Mouse (Mus musculus): ENCODE data around the gene Rab3a. TPM values are rescaled to one million over a fixed set of nuclear protein-coding genes. Genes with fewer than 3 reads are reported as not detected.
A peak's percentile ranks its signal among the peaks of the same experiment; 100 is the strongest.

The Rab3a gene
- polyA plus RNA-seq, 1 experiment from 2014 or later: 27.7 TPM

DNA sequence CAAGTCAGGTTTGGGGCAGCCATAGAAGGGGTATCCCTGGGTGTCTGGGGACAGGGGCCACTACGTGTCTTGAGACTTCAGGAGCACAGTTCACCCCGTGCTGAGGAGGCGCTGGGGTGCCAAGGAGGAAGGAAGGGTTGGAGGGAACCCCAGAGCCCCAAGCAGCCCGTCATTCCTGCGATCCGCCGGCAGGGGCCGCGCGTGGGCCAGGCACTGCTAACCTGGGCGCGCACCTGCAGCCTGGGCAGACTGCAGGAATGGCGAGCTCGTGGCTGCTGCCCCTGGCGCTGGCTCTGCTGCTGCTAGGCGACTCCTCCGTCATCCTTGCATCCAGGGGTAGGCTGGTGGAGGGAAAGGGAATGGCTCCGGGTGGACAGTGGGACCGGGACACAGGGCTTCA, 36.2 kb upstream of the Rab3a start, which contains the start of gene Gm3336:
Gene Gm3336, plus strand, starts transcription at position 247 of the 400 bp plus-strand sequence.
- WGBS: 4% methylated on average over 17 of the region's 19 CpGs
- Histone ChIP-seq H3K27me3 (replicated peaks; ENCODE audit: control insufficient read depth, insufficient read depth, low read length) (no peaks in the 10 kb centered on the region), H3K36me3 (ENCODE audit: control insufficient read depth, insufficient read depth, low read length) (no peaks in the 10 kb centered on the region), H3K4me2 (ENCODE audit: low read length) (no peak within 1 kb of the TSS), H3K4me1 (replicated peaks; ENCODE audit: control insufficient read depth, insufficient read depth, low read length) (no peaks in the 10 kb centered on the region), H3K9me3 (ENCODE audit: control insufficient read depth, low read length) (no peaks in the 10 kb centered on the region), H3K9ac (ENCODE audit: low read length) (no peak within 1 kb of the TSS), H3K4me3 (ENCODE audit: low read depth, low read length) (no peak within 1 kb of the TSS), H3K27ac (ENCODE audit: low read depth) (no peak within 1 kb of the TSS)
- peak; percentile 78 for DNase-seq (ENCODE audit: low spot score)
- ATAC-seq (replicated peaks; ENCODE audit: low FRiP score, low TSS enrichment, low read depth): peak; percentile 32; the same call in 1 of the 2 replicates

DNA sequence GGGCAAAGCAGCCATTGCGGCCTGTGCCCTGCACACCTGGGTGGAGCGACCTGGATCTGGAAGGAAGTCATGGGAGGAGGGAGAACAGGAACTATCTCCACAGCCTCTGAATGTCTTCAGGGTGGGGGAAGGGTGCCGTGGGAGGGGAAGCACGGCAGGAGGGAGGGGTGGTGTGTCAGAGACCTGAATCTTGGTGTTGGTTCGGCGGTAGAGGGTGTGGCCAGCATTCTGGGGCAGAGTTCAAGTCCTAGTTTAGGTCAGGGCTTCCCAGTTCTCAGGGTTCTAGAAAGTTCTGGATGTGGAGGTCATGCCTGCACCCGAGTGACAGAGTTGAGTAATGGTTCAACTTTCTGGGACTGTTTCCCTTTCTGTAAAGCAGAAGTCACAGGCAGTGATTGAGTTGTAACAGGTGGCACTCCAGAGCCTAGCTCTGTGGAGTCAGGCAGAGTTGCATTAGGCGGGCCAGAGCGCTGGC, 34.6 kb upstream of the Rab3a start:
- ATAC-seq (replicated peaks; ENCODE audit: low FRiP score, low TSS enrichment, low read depth) (no peak), DNase-seq (ENCODE audit: low spot score) (no peak)
- no peaks in the 10 kb centered on the region for H3K27me3 ChIP-seq (replicated peaks; ENCODE audit: control insufficient read depth, insufficient read depth, low read length)
- no peak overlapping the region for H3K27ac ChIP-seq (ENCODE audit: low read depth)
- H3K4me2 ChIP-seq (ENCODE audit: low read length): no peak overlapping the region
- no peaks in the 10 kb centered on the region for H3K9me3 ChIP-seq (ENCODE audit: control insufficient read depth, low read length)
- WGBS: 52% methylated on average over 9 of the region's 9 CpGs
- H3K4me3 ChIP-seq (ENCODE audit: low read depth, low read length): no peak overlapping the region
- no peaks in the 10 kb centered on the region for H3K4me1 ChIP-seq (replicated peaks; ENCODE audit: control insufficient read depth, insufficient read depth, low read length)
- H3K36me3 ChIP-seq (ENCODE audit: control insufficient read depth, insufficient read depth, low read length): no peaks in the 10 kb centered on the region
- no peak overlapping the region for H3K9ac ChIP-seq (ENCODE audit: low read length)

DNA sequence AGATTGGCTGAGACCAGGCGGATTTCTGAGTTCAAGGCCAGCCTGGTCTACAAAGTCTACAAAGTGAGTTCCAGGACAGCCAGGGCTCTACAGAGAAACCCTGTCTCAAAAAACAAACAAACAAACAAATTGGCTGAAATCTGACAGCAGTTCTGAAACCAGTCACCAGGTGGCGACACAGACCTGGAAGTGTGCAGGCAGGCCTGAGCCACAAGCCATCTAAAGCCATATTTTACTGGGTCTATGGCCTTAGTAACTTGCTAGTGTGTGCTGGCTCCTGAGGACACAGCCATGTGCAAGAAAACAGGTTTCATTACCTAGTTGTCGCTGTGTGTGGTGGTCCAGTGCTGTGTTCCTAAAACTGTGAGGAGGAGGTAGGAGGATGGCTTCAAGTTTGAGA, 33.7 kb upstream of the Rab3a start:
- Histone ChIP-seq H3K9me3 (ENCODE audit: control insufficient read depth, low read length) (no peaks in the 10 kb centered on the region), H3K4me2 (ENCODE audit: low read length) (no peak overlapping the region), H3K27me3 (replicated peaks; ENCODE audit: control insufficient read depth, insufficient read depth, low read length) (no peaks in the 10 kb centered on the region), H3K9ac (ENCODE audit: low read length) (no peak overlapping the region), H3K27ac (ENCODE audit: low read depth) (no peak overlapping the region), H3K36me3 (ENCODE audit: control insufficient read depth, insufficient read depth, low read length) (no peaks in the 10 kb centered on the region), H3K4me3 (ENCODE audit: low read depth, low read length) (no peak overlapping the region), H3K4me1 (replicated peaks; ENCODE audit: control insufficient read depth, insufficient read depth, low read length) (no peaks in the 10 kb centered on the region)
- peak; percentile 95 for DNase-seq (ENCODE audit: low spot score)
- WGBS: 6% methylated on average over 3 of the region's 3 CpGs
- peak; percentile 44 for ATAC-seq (replicated peaks; ENCODE audit: low FRiP score, low TSS enrichment, low read depth)

DNA sequence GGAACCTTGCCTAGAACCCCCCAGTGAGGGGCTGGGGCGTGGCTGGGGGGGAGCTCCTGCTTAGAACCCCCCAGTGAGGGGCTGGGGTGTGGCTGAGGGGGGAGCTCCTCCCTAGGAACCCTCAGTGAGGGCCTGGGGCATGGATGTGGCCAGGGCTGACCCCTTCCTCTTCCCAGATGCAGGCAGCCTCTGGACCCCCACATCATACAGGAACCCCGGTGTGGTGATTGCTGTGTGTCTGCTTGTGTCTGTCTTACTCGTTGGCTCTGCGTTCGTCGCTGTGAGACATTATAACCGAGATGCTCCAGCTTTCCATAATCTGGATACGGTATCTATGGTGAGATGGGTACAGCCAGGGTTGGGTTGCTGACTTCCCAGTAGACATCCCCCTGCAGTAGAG, 32.9 kb upstream of the Rab3a start:
- Histone ChIP-seq H3K4me1 (replicated peaks; ENCODE audit: control insufficient read depth, insufficient read depth, low read length) (no peaks in the 10 kb centered on the region), H3K27me3 (replicated peaks; ENCODE audit: control insufficient read depth, insufficient read depth, low read length) (0 out of 2 replicates have a peak, but pooled peaks cover 4% of the 10 kb centered on the region), H3K9me3 (ENCODE audit: control insufficient read depth, low read length) (no peaks in the 10 kb centered on the region), H3K9ac (ENCODE audit: low read length) (no peak overlapping the region), H3K27ac (ENCODE audit: low read depth) (no peak overlapping the region), H3K4me2 (ENCODE audit: low read length) (no peak overlapping the region), H3K4me3 (ENCODE audit: low read depth, low read length) (no peak overlapping the region), H3K36me3 (ENCODE audit: control insufficient read depth, insufficient read depth, low read length) (no peaks in the 10 kb centered on the region)
- no peak for DNase-seq (ENCODE audit: low spot score)
- ATAC-seq (replicated peaks; ENCODE audit: low FRiP score, low TSS enrichment, low read depth): no peak
- 83% methylated on average over 8 of the region's 8 CpGs for WGBS

DNA sequence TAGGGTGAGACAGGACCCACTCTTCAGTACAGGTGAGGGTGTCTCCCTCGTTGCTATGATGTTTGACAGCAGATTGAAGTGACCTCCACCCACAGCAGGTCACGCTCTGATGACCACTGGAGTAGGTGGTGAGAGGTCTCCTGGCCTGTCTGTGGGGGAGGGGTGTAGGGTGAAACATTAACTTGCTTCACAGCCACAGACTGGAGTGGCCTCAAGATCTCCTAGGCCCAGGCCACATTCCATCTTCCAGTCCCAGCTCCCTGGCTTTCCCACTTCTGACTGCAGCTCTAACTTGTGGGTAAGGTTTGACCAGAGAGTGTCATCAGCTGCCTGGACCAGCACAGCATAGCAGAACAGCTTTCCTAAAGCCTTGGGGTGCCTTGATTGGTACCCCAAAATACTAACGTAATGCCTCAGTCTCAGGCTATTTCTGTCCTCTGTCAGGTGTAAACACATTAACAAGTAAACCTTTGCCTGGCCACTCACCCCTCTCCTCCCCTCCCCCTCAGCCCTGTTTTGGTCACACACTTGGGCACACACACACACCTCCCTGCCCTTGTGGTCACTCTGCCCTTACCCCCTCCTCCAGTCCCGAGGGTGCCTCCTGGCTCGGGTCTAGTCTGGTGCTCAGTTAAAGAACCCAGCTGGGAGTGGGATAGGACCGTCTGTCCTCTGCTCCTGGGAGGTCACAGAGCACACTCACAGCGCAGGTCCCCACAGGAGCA, 30.8 kb upstream of the Rab3a start, which contains the start of gene Pde4c:
Gene Pde4c, plus strand, starts transcription at position 235 of the 725 bp plus-strand sequence.
- Histone ChIP-seq H3K36me3 (ENCODE audit: control insufficient read depth, insufficient read depth, low read length) (no peaks in the 10 kb centered on the region), H3K9me3 (ENCODE audit: control insufficient read depth, low read length) (no peaks in the 10 kb centered on the region), H3K4me2 (ENCODE audit: low read length) (no peak within 1 kb of the TSS), H3K27ac (ENCODE audit: low read depth) (no peak within 1 kb of the TSS), H3K27me3 (replicated peaks; ENCODE audit: control insufficient read depth, insufficient read depth, low read length) (peaks cover 9% of the 10 kb centered on the region), H3K9ac (ENCODE audit: low read length) (no peak within 1 kb of the TSS), H3K4me3 (ENCODE audit: low read depth, low read length) (no peak within 1 kb of the TSS), H3K4me1 (replicated peaks; ENCODE audit: control insufficient read depth, insufficient read depth, low read length) (no peaks in the 10 kb centered on the region)
- DNase-seq (ENCODE audit: low spot score) (no peak), ATAC-seq (replicated peaks; ENCODE audit: low FRiP score, low TSS enrichment, low read depth) (no peak)
- WGBS: 52% methylated on average over 7 of the region's 7 CpGs

DNA sequence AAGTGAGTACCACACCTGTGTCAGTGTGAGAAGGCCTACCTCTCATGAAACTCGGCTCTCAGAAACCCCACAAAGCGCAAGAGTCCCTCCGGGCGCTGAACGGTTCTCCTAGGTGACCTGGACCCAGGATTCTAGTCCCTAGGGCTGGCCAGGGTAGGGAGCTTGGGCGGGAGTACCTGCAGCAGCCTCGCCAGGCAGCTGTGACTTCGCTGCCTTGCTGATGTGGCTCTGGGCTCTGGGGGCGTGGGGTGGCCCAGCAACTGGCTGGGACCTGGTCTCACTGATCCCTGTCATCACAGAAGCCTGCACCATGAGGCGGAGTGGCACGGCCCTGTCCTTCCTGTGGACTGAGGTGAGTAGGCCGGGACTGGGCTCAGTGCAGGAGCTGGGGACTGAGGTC, 30.3 kb upstream of the Rab3a start:
- Histone ChIP-seq H3K9ac (ENCODE audit: low read length) (no peak overlapping the region), H3K4me1 (replicated peaks; ENCODE audit: control insufficient read depth, insufficient read depth, low read length) (no peaks in the 10 kb centered on the region), H3K36me3 (ENCODE audit: control insufficient read depth, insufficient read depth, low read length) (no peaks in the 10 kb centered on the region), H3K4me2 (ENCODE audit: low read length) (no peak overlapping the region), H3K9me3 (ENCODE audit: control insufficient read depth, low read length) (no peaks in the 10 kb centered on the region), H3K27ac (ENCODE audit: low read depth) (no peak overlapping the region), H3K4me3 (ENCODE audit: low read depth, low read length) (no peak overlapping the region), H3K27me3 (replicated peaks; ENCODE audit: control insufficient read depth, insufficient read depth, low read length) (peaks cover 14% of the 10 kb centered on the region)
- 77% methylated on average over 12 of the region's 12 CpGs for WGBS
- DNase-seq (ENCODE audit: low spot score): no peak
- ATAC-seq (replicated peaks; ENCODE audit: low FRiP score, low TSS enrichment, low read depth): no peak

DNA sequence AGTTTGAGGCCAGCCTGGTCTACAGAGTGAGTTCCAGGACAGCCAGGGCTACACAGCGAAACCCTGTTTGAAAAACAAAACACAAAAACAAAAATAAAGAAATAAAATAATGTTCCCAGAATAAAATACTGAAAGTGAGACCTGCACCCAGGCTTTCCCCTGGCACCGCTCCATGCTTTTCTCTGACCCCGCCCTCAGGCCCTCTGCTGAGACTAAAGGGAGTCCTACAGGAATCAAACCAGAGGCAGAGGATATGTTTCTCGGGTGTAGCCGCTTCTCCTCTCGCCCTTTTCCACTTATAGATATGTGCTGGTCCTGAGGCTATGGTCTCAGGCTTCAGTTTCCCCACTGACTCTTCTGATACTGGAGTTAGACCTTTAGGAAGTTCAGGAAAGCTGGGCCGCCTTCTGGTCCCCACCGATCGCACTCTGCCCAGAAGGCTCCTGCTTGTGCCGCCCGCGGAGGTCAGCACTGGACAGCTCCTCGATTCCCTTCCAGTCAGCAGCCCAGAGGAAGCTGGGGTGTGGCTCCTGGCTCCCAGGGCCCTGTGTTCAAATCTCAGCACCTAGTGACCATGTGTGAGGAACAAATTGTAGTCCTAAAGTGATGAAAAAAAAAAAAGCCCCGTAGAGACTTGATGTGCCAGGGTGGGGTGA, 28.6 kb upstream of the Rab3a start:
- Histone ChIP-seq H3K9me3 (ENCODE audit: control insufficient read depth, low read length) (no peaks in the 10 kb centered on the region), H3K4me3 (ENCODE audit: low read depth, low read length) (no peak overlapping the region), H3K36me3 (ENCODE audit: control insufficient read depth, insufficient read depth, low read length) (no peaks in the 10 kb centered on the region), H3K4me2 (ENCODE audit: low read length) (no peak overlapping the region), H3K27ac (ENCODE audit: low read depth) (no peak overlapping the region), H3K27me3 (replicated peaks; ENCODE audit: control insufficient read depth, insufficient read depth, low read length) (peaks cover 24% of the 10 kb centered on the region), H3K9ac (ENCODE audit: low read length) (no peak overlapping the region), H3K4me1 (replicated peaks; ENCODE audit: control insufficient read depth, insufficient read depth, low read length) (0 out of 2 replicates have a peak, but pooled peaks cover 6% of the 10 kb centered on the region)
- ATAC-seq (replicated peaks; ENCODE audit: low FRiP score, low TSS enrichment, low read depth) (no peak), DNase-seq (ENCODE audit: low spot score) (peak; percentile 75)
- 26% methylated on average over 14 of the region's 14 CpGs for WGBS

DNA sequence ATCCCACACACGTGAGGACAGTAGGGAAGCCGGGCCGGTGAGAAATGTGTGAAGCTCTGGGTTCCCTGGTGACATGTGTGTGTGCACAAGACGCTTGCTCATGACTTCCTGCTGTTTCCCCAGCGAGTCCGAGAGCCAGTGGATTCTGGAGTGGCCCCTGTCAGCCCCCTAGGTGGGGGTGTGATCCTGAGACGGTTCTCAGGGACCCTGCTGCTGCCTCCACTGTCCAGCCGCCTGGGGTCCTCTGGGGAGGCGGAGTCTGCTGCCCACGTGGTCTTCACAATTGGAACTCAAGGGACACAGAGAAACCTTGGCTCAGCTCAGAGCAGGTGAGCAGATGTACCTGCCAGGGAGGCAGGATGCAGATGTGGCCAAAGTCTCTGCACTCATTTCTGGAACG, 27.8 kb upstream of the Rab3a start:
- Histone ChIP-seq H3K9ac (ENCODE audit: low read length) (no peak overlapping the region), H3K4me2 (ENCODE audit: low read length) (no peak overlapping the region), H3K4me1 (replicated peaks; ENCODE audit: control insufficient read depth, insufficient read depth, low read length) (0 out of 2 replicates have a peak, but pooled peaks cover 6% of the 10 kb centered on the region), H3K4me3 (ENCODE audit: low read depth, low read length) (no peak overlapping the region), H3K27me3 (replicated peaks; ENCODE audit: control insufficient read depth, insufficient read depth, low read length) (peaks cover 24% of the 10 kb centered on the region), H3K27ac (ENCODE audit: low read depth) (no peak overlapping the region), H3K9me3 (ENCODE audit: control insufficient read depth, low read length) (no peaks in the 10 kb centered on the region), H3K36me3 (ENCODE audit: control insufficient read depth, insufficient read depth, low read length) (no peaks in the 10 kb centered on the region)
- DNase-seq (ENCODE audit: low spot score): no peak
- WGBS: 48% methylated on average over 11 of the region's 11 CpGs
- ATAC-seq (replicated peaks; ENCODE audit: low FRiP score, low TSS enrichment, low read depth): no peak
